Mouse (Mus musculus): ENCODE data around the gene Inpp5a. TPM values are rescaled to one million over a fixed set of nuclear protein-coding genes. Genes with fewer than 3 reads are reported as not detected.

Gene Inpp5a
- polyA plus RNA-seq, 1 experiment from 2014 or later = 23.0 TPM

DNA sequence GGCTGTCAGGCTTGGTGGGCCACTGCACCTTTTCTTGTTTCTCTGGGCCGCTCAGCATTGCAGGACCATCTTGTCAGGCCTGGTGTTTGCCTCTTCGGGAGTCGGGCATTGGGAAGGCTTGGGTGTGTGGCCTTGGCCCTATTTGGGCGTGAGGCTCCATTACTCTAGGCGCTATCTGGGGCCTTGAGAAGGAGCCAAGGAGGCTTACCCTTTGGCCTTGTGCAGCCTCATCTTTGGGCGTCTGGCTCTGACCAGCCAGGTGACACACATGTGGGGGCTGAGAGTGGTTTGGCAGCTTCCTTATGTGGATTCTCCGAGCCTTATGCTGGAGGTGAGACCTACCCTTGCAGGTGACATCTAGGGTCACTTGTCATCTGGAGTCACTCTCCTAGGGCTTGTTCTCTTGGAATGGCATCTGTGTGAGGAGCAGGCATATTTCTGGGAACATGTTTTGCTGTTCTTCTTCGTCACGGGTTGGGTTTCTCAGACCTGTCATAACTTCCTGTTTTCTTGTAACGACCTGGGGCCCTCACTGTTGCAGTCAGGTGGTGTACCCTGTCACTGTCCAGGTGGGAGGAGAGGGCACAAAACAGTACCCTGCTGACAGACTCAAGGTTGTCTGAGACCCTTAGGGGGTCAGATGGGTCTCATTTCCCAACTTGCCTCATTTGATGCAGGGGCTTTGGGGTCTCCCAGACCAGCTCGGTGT is 11.2 kb downstream of the Inpp5a start:
- Histone ChIP-seq H3K4me2 (ENCODE audit: low read depth, severe bottlenecking) (no peak overlapping the region), H3K4me1 (ENCODE audit: control insufficient read depth, insufficient read depth, low read length) (no peaks in the 10 kb centered on the region)
- 88% methylated on average over 11 of the region's 11 CpGs for WGBS

GRCm38 (mm10) chr7:139400926-139401325 is 12.0 kb downstream of the Inpp5a start:
- Histone ChIP-seq H3K27me3 (ENCODE audit: control insufficient read depth, insufficient read depth, low read length) (no peaks in the 10 kb centered on the region), H3K36me3 (ENCODE audit: control insufficient read depth, insufficient read depth, low read length) (no peaks in the 10 kb centered on the region), H3K4me3 (ENCODE audit: low read depth, low read length) (no peak overlapping the region), H3K27ac (replicated peaks; ENCODE audit: low read depth, low read length) (no peak overlapping the region), H3K9me3 (ENCODE audit: control insufficient read depth, low read length) (no peaks in the 10 kb centered on the region), H3K4me2 (ENCODE audit: low read depth, severe bottlenecking) (no peak overlapping the region), H3K4me1 (ENCODE audit: control insufficient read depth, insufficient read depth, low read length) (no peaks in the 10 kb centered on the region), H3K9ac (ENCODE audit: low read length) (no peak overlapping the region)
- no peak for DNase-seq (ENCODE audit: low spot score)
- WGBS = 95% methylated on average over 3 of the region's 3 CpGs
- no peak for ATAC-seq (ENCODE audit: insufficient number of reproducible peaks, low FRiP score, low TSS enrichment, low read depth)

More for the DNA sequence above, 11.2 kb downstream of the Inpp5a start:
- DNase-seq (ENCODE audit: low spot score) (no peak), ATAC-seq (ENCODE audit: insufficient number of reproducible peaks, low FRiP score, low TSS enrichment, low read depth) (no peak)
- Histone ChIP-seq H3K9me3 (ENCODE audit: control insufficient read depth, low read length) (no peaks in the 10 kb centered on the region), H3K4me3 (ENCODE audit: low read depth, low read length) (no peak overlapping the region), H3K36me3 (ENCODE audit: control insufficient read depth, insufficient read depth, low read length) (no peaks in the 10 kb centered on the region), H3K27me3 (ENCODE audit: control insufficient read depth, insufficient read depth, low read length) (no peaks in the 10 kb centered on the region), H3K27ac (replicated peaks; ENCODE audit: low read depth, low read length) (no peak overlapping the region), H3K9ac (ENCODE audit: low read length) (no peak overlapping the region)

GRCm38 (mm10) chr7:139401791-139402190 is 12.9 kb downstream of the Inpp5a start:
- Histone ChIP-seq H3K9ac (ENCODE audit: low read length) (no peak overlapping the region), H3K4me1 (ENCODE audit: control insufficient read depth, insufficient read depth, low read length) (no peaks in the 10 kb centered on the region), H3K4me2 (ENCODE audit: low read depth, severe bottlenecking) (no peak overlapping the region), H3K27me3 (ENCODE audit: control insufficient read depth, insufficient read depth, low read length) (no peaks in the 10 kb centered on the region), H3K36me3 (ENCODE audit: control insufficient read depth, insufficient read depth, low read length) (no peaks in the 10 kb centered on the region), H3K27ac (replicated peaks; ENCODE audit: low read depth, low read length) (no peak overlapping the region), H3K9me3 (ENCODE audit: control insufficient read depth, low read length) (no peaks in the 10 kb centered on the region), H3K4me3 (ENCODE audit: low read depth, low read length) (no peak overlapping the region)
- DNase-seq (ENCODE audit: low spot score) (no peak), ATAC-seq (ENCODE audit: insufficient number of reproducible peaks, low FRiP score, low TSS enrichment, low read depth) (no peak)
- WGBS = 86% methylated on average over 8 of the region's 8 CpGs

DNA sequence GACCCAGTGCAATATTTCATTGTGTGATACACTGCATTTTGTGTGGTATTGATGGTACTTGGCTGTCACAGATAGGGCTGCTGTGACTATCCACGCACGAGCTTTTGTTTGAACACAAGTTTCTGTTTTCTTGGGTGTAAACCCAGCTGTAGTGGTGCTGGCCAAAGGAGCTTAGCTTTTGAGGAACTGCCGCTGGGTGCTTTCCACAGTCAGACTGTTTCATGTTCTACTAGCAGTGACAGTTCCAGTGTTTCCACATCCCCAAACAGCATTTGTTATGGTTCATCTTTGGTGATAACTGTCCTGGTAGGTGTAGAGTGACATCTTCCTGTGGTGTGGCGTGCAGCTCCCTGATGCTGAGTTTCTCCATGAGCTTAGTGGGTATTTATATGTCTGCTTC is 13.8 kb downstream of the Inpp5a start:
- DNase-seq (ENCODE audit: low spot score) (no peak), ATAC-seq (ENCODE audit: insufficient number of reproducible peaks, low FRiP score, low TSS enrichment, low read depth) (no peak)
- WGBS = 93% methylated on average over 4 of the region's 4 CpGs
- H3K4me2 ChIP-seq (ENCODE audit: low read depth, severe bottlenecking) = no peak overlapping the region
- no peaks in the 10 kb centered on the region for H3K36me3 ChIP-seq (ENCODE audit: control insufficient read depth, insufficient read depth, low read length)
- no peaks in the 10 kb centered on the region for H3K9me3 ChIP-seq (ENCODE audit: control insufficient read depth, low read length)
- no peaks in the 10 kb centered on the region for H3K27me3 ChIP-seq (ENCODE audit: control insufficient read depth, insufficient read depth, low read length)
- no peak overlapping the region for H3K4me3 ChIP-seq (ENCODE audit: low read depth, low read length)
- no peaks in the 10 kb centered on the region for H3K4me1 ChIP-seq (ENCODE audit: control insufficient read depth, insufficient read depth, low read length)
- H3K27ac ChIP-seq (replicated peaks; ENCODE audit: low read depth, low read length) = no peak overlapping the region
- H3K9ac ChIP-seq (ENCODE audit: low read length) = no peak overlapping the region

- no peaks in the 10 kb centered on the region for H3K27me3 ChIP-seq (ENCODE audit: control insufficient read depth, insufficient read depth, low read length)
- H3K4me1 ChIP-seq (ENCODE audit: control insufficient read depth, insufficient read depth, low read length) = no peaks in the 10 kb centered on the region
- no peak for DNase-seq (ENCODE audit: low spot score)
- H3K4me3 ChIP-seq (ENCODE audit: low read depth, low read length) = no peak overlapping the region
- 85% methylated on average over 2 of the region's 2 CpGs for WGBS
- H3K4me2 ChIP-seq (ENCODE audit: low read depth, severe bottlenecking) = no peak overlapping the region
- H3K27ac ChIP-seq (replicated peaks; ENCODE audit: low read depth, low read length) = no peak overlapping the region
- ATAC-seq (ENCODE audit: insufficient number of reproducible peaks, low FRiP score, low TSS enrichment, low read depth) = no peak
- H3K9ac ChIP-seq (ENCODE audit: low read length) = no peak overlapping the region
- no peaks in the 10 kb centered on the region for H3K9me3 ChIP-seq (ENCODE audit: control insufficient read depth, low read length)
- H3K36me3 ChIP-seq (ENCODE audit: control insufficient read depth, insufficient read depth, low read length) = no peaks in the 10 kb centered on the region
Observed at GRCm38 (mm10) chr7:139406581-139406980, 17.7 kb downstream of the Inpp5a start.

- Histone ChIP-seq H3K9ac (ENCODE audit: low read length) (no peak overlapping the region), H3K36me3 (ENCODE audit: control insufficient read depth, insufficient read depth, low read length) (no peaks in the 10 kb centered on the region), H3K9me3 (ENCODE audit: control insufficient read depth, low read length) (no peaks in the 10 kb centered on the region), H3K27ac (replicated peaks; ENCODE audit: low read depth, low read length) (no peak overlapping the region), H3K4me3 (ENCODE audit: low read depth, low read length) (no peak overlapping the region), H3K27me3 (ENCODE audit: control insufficient read depth, insufficient read depth, low read length) (no peaks in the 10 kb centered on the region), H3K4me1 (ENCODE audit: control insufficient read depth, insufficient read depth, low read length) (no peaks in the 10 kb centered on the region), H3K4me2 (ENCODE audit: low read depth, severe bottlenecking) (no peak overlapping the region)
- ATAC-seq (ENCODE audit: insufficient number of reproducible peaks, low FRiP score, low TSS enrichment, low read depth) (no peak), DNase-seq (ENCODE audit: low spot score) (no peak)
Observed at GRCm38 (mm10) chr7:139407966-139408365, 19.1 kb downstream of the Inpp5a start.

- Histone ChIP-seq H3K4me3 (ENCODE audit: low read depth, low read length) (no peak overlapping the region), H3K9me3 (ENCODE audit: control insufficient read depth, low read length) (no peaks in the 10 kb centered on the region), H3K27ac (replicated peaks; ENCODE audit: low read depth, low read length) (no peak overlapping the region), H3K36me3 (ENCODE audit: control insufficient read depth, insufficient read depth, low read length) (no peaks in the 10 kb centered on the region), H3K4me1 (ENCODE audit: control insufficient read depth, insufficient read depth, low read length) (no peaks in the 10 kb centered on the region), H3K4me2 (ENCODE audit: low read depth, severe bottlenecking) (no peak overlapping the region), H3K27me3 (ENCODE audit: control insufficient read depth, insufficient read depth, low read length) (no peaks in the 10 kb centered on the region), H3K9ac (ENCODE audit: low read length) (no peak overlapping the region)
- ATAC-seq (ENCODE audit: insufficient number of reproducible peaks, low FRiP score, low TSS enrichment, low read depth) (no peak), DNase-seq (ENCODE audit: low spot score) (no peak)
- WGBS = 89% methylated on average over 5 of the region's 5 CpGs
Observed at GRCm38 (mm10) chr7:139409903-139410302, 21.0 kb downstream of the Inpp5a start.

DNA sequence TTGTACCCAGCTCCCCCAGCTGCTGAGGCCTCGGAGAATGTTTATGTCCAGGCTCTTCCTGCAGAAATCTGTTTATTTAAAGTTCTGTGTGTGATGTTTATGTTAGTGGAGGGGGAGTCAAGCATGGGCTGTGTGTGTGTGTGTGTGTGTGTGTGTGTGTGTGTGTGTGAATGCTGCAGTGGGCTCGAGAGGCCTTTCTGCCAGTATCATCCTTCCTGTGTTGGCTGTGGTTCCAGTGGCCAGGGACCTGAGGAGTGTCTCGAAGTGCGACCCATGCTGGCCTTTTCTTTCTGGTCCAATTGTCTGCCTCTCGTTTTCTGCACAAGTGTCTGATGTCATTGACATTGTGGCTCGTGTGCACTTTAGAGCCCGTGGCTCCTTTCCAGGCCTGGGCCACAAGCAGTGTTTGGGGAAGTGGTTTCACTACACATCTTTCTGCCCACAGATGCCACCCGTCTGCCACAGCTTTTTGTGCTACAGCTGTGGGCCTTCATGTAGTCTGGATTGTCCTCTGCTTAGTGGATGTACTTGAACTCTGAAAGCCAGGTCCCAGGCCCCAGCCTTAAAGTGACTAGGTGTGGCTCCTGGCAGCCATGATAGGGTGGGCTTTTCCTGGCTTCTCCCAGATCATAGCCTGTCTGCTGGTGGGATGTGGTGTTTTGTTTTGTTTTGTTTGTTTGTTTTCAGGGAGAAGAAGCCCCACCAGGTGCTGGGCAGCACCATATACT is 23.5 kb downstream of the Inpp5a start:
- no peaks in the 10 kb centered on the region for H3K27me3 ChIP-seq (ENCODE audit: control insufficient read depth, insufficient read depth, low read length)
- DNase-seq (ENCODE audit: low spot score) (no peak), ATAC-seq (ENCODE audit: insufficient number of reproducible peaks, low FRiP score, low TSS enrichment, low read depth) (no peak)
- no peak overlapping the region for H3K4me2 ChIP-seq (ENCODE audit: low read depth, severe bottlenecking)
- no peaks in the 10 kb centered on the region for H3K36me3 ChIP-seq (ENCODE audit: control insufficient read depth, insufficient read depth, low read length)
- peaks cover 7% of the 10 kb centered on the region; the same call in 1 of the 2 replicates for H3K4me1 ChIP-seq (ENCODE audit: control insufficient read depth, insufficient read depth, low read length)
- H3K27ac ChIP-seq (replicated peaks; ENCODE audit: low read depth, low read length) = no peak overlapping the region
- no peak overlapping the region for H3K4me3 ChIP-seq (ENCODE audit: low read depth, low read length)
- 59% methylated on average over 8 of the region's 8 CpGs for WGBS
- H3K9me3 ChIP-seq (ENCODE audit: control insufficient read depth, low read length) = no peaks in the 10 kb centered on the region
- H3K9ac ChIP-seq (ENCODE audit: low read length) = no peak overlapping the region
